Mouse (Mus musculus) left cerebral cortex, adult 2 months (tissue): ENCODE measurements at regions not wholly inside any gene's neighbourhood (a gene's known extent, or its start where the extent isn't known, plus 50 kb on each side); places are given as distances from the start of the nearest gene placed in this dataset.
A peak's percentile ranks its signal among the peaks of the same experiment; 100 is the strongest.
"Not testable (repeated sequence)": the region's sequence is repeated elsewhere in the genome, so short reads cannot be mapped to it uniquely, and the experiment has no call there.

Experiments
- DNase-seq, 2 experiments: peaks; one replicate each; pipeline ENCODE4 v3.0.0; 2021 to 2022; ENCODE audit warnings: low spot score in 2 of 2, mixed read lengths in 1 of 2; ENCODE audit errors: extremely low spot score in 1 of 2
- H3K27ac ChIP-seq: fragments of 200-600 bp; 2 replicates; pipeline ENCODE4 v1.8.1; 2022
- H3K4me3 ChIP-seq: fragments of 200-600 bp; 2 replicates; pipeline ENCODE4 v1.8.1; 2022
- CTCF ChIP-seq: fragments of 200-600 bp; IDR thresholded peaks from 2 replicates; pipeline ENCODE4 v1.8.1; 2022; ENCODE audit warnings: antibody characterized with exemption, mild to moderate bottlenecking, moderate library complexity
- intact Hi-C: fragments of 180-260 bp; cut with DNase I; formaldehyde crosslinking; loops from one replicate; pipeline ENCODE4 v1.15.1; 2025

DNA sequence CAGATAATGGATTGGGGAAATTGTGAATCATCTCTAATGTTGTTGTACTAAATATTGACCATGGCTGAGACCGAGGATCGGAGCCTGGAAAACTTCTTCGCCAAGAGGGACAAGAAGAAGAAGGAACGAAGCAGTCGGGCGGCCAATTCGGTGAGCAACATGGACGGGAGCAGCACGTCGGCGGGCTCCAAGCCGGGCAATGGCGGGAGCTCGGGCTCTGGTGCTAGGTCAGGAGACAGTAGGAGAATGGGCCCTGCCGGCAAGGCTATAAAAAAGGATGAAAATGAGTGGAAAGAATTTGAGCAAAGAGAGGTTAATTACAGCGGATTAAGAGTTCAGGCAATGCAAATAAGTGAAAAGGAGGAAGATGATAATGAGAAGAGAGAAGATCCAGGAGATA lies 55.0 kb upstream of the Zfp990 start:
- intact Hi-C loops, H3K4me3 ChIP-seq, DNase-seq, H3K27ac ChIP-seq: not testable (repeated sequence)

DNA sequence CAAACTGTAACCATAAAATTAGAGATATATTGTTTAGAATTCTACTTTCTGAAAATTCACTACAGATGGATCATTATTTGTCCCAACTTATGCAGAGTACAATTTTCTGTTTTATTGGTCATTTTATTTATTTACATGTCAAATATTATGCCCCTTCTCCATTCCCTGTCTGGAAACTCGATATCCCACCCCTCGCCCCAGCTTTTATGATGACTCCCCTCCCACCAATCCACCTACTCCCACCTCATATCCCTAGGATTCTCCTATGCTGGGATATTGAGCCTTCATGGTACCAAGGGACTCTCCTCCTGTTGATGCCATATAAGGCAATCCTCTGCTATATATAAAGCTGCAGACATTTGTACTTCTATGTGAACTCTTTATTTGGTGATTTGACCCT lies 62.0 kb upstream of the Zfp990 start:
- DNase-seq = no peak
- Histone ChIP-seq H3K27ac (no peak overlapping the region), H3K4me3 (no peak overlapping the region)
- intact Hi-C loops = loop anchor here (5.0 kb wide), 1 partner anchor 129 kb away; no protein-coding TSS in a partner anchor
- TF ChIP-seq CTCF = no peak

DNA sequence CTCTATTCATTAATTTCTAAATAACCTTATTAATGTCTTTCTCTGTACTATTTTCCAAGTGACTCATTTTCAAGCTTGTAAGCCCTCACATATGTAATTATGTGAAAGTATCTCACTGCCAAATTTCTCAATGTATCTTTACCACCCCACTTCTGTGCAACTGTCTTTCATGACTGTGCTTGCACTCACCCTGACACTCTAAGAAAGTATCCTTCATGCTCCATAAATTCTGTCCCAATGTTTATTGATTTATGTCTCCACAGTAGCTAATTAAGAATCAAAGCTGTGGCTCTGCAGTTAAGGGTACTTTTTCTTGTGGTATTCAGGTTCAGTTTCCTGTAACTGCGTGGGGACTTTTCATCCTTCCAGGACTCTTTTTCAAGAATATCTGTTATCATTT lies 73.8 kb upstream of the Zfp990 start:
- not testable (repeated sequence) for DNase-seq, H3K4me3 ChIP-seq, H3K27ac ChIP-seq
- intact Hi-C loops = loop anchor here (10.0 kb wide), 1 partner anchor 128 kb away; no protein-coding TSS in a partner anchor

DNA sequence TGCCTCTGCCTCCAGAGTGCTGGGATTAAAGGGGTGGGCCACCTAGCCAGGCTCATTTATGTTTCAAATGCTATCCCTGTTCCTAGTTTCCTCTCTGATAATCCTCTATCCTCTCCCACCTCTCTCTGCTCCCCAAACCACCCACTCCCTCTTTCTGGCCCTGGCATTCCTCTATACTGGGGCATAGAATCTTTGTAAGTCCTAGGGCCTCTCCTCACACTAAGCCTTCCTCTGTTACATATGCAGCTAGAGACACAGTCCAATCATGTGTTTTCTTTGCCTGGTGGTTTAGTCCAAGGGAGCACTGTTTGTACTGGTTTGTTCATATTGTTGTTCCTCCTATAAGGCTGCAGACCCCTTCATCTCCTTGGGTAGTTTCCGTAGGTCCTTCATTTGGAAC lies 76.0 kb upstream of the Zfp990 start:
- intact Hi-C loops = loop anchor here (10.0 kb wide), 1 partner anchor 130 kb away; no protein-coding TSS in a partner anchor
- no peak for DNase-seq
- Histone ChIP-seq H3K27ac (no peak overlapping the region), H3K4me3 (no peak overlapping the region)
- no peak for TF ChIP-seq CTCF

DNA sequence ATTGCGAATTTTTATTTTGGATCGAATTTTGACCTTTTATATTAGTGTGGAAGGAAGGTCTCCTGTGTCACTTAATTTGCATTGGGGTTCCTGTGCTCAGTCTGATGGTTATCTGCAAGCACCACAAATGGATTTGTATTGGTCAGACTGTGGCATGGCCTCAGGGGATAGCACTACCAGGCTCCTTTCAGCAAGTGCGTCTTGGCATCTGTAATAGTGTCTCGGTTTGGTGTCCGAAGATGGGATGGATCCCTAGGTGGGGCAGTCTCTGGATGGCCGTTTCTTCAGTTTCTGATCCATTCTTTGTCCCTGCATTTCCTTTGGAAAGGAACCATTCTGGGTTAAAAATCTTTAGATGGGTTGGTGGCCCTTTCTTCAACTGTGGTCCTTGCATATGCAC lies 76.5 kb upstream of the Zfp990 start:
- TF ChIP-seq CTCF = no peak
- peak in 1 of 2 experiments; percentile 13 for DNase-seq
- intact Hi-C loops = loop anchor here (10.0 kb wide), 1 partner anchor 131 kb away; no protein-coding TSS in a partner anchor

DNA sequence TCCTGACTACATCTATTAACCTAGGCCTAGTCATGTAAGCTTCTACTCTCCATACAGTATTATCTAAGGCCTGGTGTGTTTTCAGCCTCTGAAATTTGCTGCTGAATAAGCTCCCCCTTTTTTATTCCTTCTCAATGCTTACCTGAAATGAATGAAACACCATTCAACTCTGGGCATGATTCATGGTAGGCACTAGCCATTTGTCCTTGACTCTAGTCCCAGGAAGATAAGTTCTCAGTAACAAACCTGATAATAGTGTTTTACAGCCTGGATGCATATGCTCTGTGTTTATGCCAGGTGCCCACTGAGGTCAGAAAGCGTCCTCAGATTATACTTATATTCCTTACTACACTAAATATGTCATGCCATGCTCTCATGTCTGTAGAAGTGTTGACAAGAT lies 77.3 kb upstream of the Zfp990 start:
- not testable (repeated sequence) for H3K27ac ChIP-seq, H3K4me3 ChIP-seq, DNase-seq
- intact Hi-C loops = loop anchor here (2.0 to 10.0 kb wide), 2 partner anchors 132 to 150 kb away; no protein-coding TSS in a partner anchor

More for the DNA sequence above, 76.5 kb upstream of the Zfp990 start:
- H3K4me3 ChIP-seq = no peak overlapping the region
- no peak overlapping the region for H3K27ac ChIP-seq

DNA sequence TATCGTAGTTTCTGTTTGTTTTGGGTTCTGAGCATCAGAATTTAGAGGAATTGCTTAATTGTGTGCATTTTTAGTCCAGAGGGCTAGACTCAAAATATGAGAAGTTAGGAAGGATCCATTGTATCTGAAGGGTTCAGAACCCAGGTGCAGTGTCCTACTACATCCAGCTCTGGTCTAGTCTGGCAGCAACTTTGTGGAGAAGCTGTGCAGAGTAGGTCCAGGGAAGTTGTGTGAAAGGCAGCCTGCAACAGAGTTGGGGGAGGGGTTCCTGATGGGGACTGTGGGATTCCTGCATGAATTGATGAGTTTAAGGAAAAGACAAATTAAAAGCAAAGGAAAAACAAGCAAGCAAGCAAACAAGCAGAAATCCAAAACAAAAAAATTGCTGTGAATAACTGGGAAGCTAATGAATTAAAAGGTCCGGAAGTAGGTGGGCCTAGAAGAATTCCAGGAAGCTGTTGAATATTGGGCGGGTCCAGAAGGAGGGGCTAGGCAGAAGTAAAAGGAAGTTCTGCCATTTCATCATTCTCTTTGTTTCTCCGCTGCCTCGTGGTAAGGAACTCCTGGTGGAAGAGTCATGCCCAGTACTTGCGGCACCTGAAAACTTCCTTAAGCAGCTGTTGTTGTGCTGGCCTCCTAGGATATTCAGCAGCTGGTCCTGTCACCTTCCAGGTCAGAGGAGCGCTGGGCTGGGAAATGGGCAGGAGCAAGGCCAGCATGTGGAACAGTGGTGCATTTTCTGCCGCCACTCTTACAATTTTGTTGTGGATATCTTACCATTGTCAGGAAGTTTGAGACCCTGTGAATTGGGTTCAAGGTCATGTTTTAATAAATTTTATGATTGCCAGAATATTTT lies 78.4 kb upstream of the Zfp990 start:
- TF ChIP-seq CTCF = no peak
- intact Hi-C loops = loop anchor here (1.0 to 10.0 kb wide), 3 partner anchors 24 to 151 kb away; no protein-coding TSS in a partner anchor
- DNase-seq = no peak
- no peak overlapping the region for H3K4me3 ChIP-seq
- H3K27ac ChIP-seq = no peak overlapping the region

DNA sequence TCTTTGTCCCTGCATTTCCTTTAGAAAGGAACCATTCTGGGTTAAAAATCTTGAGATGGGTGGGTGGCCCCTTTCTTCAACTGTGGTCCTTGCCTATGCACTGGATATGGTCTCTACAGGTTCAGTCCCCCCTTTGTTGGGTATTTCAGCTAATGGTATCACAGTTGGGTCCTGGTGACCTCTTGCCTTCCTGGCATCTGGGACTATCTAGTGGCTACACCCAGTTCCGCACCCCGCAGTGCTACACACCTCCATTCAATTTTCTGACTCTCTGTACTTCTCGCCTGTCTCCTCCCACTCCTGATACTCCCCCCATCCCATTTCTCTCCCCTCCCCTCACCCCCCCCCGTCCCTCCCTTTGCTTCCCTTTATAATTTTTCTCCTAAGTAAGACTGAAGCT lies 92.7 kb upstream of the Zfp990 start:
- H3K27ac ChIP-seq, H3K4me3 ChIP-seq, DNase-seq, intact Hi-C loops: not testable (repeated sequence)

DNA sequence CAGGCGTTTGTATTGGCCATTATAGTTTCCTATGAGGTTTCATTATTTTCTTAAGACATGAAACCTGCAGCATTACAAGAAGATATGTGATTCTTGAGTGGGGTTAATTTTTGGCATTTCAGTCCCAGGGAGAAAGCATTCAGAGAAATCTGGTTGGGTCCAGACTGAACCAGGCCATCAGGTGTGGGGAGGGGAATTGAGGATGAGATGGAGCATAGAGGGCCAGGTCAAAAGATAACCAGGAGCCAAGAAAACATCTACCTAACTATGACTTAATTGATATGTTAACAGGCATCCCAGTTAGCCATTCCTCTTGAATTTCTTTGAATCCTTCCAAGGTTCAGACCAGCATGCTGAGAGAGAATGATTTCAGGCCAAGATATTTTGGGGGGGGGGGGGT lies 96.2 kb upstream of the Tnfrsf8 start:
- Histone ChIP-seq H3K4me3 (no peak overlapping the region), H3K27ac (no peak overlapping the region)
- intact Hi-C loops = no loop called here
- no peak for TF ChIP-seq CTCF
- no peak for DNase-seq

DNA sequence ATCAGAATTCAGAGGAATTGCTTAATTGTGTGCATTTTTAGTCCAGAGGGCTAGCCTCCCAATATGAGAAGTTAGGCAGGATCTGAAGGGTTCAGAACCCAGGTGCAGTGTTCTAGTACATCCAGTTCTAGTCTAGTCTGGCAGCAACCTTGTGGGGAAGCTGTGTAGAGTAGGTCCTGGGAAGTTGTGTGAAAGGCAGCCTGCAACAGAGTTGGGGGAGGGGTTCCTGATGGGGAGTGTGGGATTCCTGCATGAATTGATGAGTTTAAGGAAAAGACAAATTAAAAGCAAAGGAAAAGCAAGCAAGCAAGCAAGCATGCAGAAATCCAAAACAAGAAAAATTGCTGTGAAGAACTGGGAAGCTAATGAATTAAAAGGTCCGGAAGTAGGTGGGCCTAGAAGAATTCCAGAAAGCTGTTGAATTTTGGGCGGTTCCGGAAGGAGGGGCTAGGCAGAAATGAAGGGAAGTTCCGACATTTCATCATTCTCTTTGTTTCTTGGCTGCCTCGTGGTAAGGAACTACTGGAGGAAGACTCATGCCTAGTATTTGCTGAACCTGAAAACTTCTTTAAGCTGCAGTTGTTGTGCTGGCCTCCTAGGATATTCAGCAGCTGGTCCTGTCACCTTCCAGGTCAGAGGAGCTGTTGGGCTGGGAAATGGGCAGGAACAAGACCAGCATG lies 95.0 kb upstream of the Tnfrsf8 start:
- no peak for TF ChIP-seq CTCF
- H3K27ac ChIP-seq = no peak overlapping the region
- intact Hi-C loops = no loop called here

DNA sequence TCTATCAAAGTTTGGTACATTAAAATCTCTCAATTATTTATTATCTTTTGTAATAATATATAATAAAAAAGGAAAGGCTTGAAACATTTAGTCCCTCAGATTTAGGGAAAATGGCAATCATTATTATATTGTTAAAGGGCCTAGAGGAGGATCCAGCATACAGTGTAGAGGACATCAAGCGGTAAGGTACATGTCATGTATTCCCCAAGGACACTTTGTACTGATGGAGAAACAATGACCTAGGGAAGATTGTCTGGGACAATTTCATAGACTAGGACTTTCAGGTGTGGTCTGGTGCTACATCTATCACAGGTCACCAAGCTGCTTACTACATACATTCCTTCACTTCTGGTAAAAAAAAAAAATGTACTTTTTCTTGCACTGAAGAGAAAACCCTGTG lies 91.1 kb upstream of the Tnfrsf8 start:
- DNase-seq, H3K4me3 ChIP-seq, intact Hi-C loops, H3K27ac ChIP-seq: not testable (repeated sequence)

More for the DNA sequence above, 95.0 kb upstream of the Tnfrsf8 start:
- DNase-seq = no peak
- no peak overlapping the region for H3K4me3 ChIP-seq

DNA sequence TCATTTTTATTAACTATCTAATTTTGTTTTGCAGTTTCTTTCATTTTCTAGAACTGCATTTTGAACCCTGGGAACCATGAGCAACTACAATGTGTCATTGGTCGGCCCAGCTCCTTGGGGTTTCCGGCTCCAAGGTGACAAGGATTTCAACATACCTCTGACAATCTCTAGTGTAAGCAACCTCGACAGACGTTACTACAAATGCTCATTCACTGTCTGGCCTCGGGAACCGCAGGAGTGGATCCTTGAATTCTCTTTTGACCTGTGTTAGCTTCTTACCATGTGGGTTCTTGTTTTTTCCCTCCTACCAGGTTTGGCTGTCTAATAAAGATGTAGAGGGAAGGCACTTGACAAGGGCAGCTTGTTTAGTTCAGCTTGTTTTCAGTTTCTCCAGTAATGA lies 89.3 kb upstream of the Tnfrsf8 start:
- intact Hi-C loops, H3K27ac ChIP-seq, H3K4me3 ChIP-seq, DNase-seq: not testable (repeated sequence)

DNA sequence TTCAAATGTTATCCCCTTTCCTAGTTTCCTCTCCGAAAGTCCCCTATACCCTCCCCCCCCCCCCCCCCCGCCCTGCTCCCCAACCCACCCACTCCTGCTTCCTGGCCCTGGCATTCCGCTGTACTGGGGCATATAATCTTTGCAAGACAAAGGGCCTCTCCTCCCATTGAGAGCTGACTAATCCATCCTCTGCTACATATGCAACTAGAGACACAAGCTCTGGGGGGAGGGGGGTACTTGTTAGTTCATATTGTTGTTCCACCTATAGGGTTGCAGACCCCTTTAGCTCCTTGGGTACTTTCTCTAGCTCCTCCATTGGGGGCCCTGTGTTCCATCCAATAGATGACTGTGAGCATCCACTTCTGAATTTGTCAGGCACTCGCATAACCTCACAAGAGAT lies 63.9 kb upstream of the Tnfrsf8 start:
- DNase-seq, intact Hi-C loops, H3K27ac ChIP-seq, H3K4me3 ChIP-seq: not testable (repeated sequence)

DNA sequence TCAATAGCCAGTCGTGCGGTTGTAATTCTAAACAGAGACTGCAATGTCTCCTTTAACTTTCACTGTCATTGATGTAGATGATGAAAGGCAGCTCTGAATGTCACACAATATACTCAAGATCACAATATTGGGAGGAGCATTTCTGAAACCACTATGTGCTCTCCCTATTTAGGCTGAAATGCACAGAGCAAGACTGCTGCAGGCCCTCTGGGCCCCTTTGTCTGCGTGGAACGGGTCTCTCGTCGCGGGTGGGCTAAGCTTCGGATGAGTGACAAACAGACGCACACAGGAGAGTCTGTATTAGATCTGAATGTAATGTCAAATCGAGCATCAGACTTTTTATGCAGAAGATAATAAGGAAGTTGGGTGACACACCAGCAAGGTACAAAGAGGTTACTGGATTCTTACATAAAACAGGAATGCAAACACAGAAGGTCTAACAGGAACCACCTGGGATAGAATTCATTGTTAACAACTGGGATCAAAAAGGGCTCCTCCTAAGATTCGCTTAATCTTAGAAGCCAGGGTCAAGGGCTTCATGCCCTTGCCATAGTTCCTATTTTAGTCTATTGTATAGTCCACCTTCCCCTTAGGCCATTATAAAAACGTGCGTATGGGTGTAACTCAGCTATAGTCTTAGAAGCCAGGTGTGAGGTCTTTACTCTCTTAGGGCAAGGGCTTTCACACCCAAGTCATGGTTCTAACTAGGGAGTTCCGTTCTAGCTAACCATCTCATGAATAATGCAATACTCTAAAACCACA lies 62.5 kb upstream of the Tnfrsf8 start:
- DNase-seq, H3K27ac ChIP-seq, intact Hi-C loops, H3K4me3 ChIP-seq: not testable (repeated sequence)
